Mouse (Mus musculus): ENCODE results near the gene Nr2f6. TPM values are rescaled to one million over a fixed set of nuclear protein-coding genes. Genes with fewer than 3 reads are reported as not detected.
A peak's percentile ranks its signal among the peaks of the same experiment; 100 is the strongest.
"Not testable (repeated sequence)": the region's sequence is repeated elsewhere in the genome, so short reads cannot be mapped to it uniquely, and the experiment has no call there.

The Nr2f6 gene
- total RNA-seq, 2 experiments from 2014 or later, result 41.7 to 44.8 TPM

DNA sequence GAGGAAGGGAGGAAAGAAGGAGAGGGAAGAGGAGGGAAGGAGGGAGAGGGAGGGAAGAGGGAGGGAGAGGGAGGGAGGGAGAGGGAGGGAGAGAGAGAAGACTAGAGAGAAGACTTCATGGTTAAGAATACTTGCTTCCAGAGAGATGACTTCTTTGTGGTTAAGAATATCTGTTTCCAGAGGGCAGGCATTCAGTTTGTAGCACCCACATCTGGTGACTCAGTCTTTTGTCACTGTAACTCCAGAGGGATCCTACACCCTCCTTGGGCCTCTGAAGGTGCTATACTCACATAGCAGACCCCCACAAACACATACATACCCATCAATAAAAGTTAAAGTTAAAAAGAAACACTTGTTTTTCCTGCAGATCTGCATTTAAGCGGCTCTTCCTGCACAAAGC lies 30.2 kb downstream of the Nr2f6 start:
- TF ChIP-seq CTCF (IDR thresholded peaks at IDR 0.05), result no peak
- no peak overlapping the region for H3K4me3 ChIP-seq
- no peak overlapping the region for H3K27ac ChIP-seq
- intact Hi-C loops (cut with DNase I), result no loop called here
- DNase-seq (ENCODE audit: extremely low spot score in 1 of 2, low spot score in 2 of 2), result no peak

DNA sequence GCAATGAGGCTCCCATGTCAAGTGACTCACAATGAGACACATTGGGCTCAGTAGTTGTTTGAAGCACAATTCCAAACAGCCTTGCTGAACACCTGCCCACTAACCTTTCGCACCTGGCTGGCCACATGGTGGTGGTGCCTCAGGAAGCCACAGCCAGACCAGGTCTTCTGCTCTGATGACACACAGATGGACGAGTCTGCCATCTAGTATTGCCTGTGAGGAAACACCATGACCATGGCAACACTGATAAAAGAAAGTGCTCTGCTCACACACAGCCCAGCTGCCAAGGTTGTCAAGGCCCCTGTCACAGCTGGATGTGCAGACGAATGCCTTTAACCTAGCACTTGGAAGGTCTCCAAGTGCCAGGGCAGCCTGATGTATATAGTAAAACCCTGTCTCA lies 30.6 kb downstream of the Nr2f6 start:
- H3K4me3 ChIP-seq, result no peak overlapping the region
- TF ChIP-seq CTCF (IDR thresholded peaks at IDR 0.05), result no peak
- no peak for DNase-seq (ENCODE audit: extremely low spot score in 1 of 2, low spot score in 2 of 2)
- no peak overlapping the region for H3K27ac ChIP-seq
- intact Hi-C loops (cut with DNase I), result no loop called here

DNA sequence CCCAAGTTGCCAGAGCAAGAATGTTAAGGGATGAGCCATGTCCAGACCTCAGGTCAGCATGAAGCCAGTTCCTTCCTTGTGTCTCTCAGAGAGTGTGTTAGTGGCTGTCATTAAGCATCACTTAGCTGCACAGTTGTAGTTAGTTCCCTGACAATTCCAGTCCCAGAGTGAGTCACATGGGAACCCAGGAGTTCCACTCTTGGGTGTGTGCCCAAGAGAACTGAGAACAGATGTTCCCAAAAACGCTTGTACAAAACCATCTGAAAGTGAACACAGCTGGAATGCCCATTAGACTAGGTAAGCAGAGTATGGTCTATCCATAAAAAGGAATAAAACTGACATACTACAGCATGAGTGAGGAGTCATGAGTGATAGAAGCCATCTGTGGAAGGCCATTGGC lies 35.2 kb downstream of the Nr2f6 start:
- intact Hi-C loops (cut with DNase I), result no loop called here
- no peak overlapping the region for H3K27ac ChIP-seq
- DNase-seq (ENCODE audit: extremely low spot score in 1 of 2, low spot score in 2 of 2), result no peak
- no peak overlapping the region for H3K4me3 ChIP-seq
- TF ChIP-seq CTCF (IDR thresholded peaks at IDR 0.05), result no peak

DNA sequence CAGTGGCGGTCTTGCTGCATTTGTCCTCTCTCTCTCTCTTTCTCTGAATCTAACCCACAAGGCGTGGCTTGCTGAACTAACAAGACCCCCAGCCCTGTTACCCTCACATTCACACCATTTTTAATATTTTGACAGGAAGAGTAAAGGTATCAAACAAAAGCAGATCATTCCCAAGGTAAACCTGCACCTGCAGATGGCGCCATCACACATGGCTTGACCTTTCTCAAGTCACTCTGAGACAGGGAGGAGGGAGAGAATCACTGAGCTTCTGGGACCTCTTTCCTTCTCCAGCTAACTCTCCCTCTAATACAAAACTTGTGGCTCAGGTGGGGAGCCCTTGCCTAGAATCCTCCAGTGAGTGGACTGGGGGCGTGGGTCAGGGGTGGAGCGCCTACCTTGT lies 41.1 kb downstream of the Nr2f6 start:
- intact Hi-C loops (cut with DNase I), result no loop called here

DNA sequence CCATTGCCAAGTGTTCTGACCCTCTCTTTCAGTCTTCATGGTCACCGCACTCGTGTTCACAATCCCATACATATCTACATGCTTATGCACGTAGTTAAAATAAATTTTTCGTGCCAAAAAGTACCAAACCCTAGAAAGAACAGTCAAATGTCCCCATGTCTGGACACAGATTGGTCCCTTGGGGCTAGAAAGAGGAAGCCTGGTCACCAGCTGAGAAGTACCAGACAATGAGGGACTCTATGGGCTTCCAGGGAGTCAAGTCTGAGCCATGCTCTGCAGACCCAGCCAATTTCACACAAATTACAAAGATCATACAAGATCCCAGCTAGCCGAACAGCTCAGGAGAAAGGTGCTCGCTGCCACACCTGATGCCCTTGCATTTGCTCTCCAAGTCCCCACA lies 43.9 kb downstream of the Nr2f6 start:
- DNase-seq (ENCODE audit: extremely low spot score in 1 of 2, low spot score in 2 of 2); intact Hi-C loops (cut with DNase I); H3K4me3 ChIP-seq; H3K27ac ChIP-seq: not testable (repeated sequence)

More for the DNA sequence above, 41.1 kb downstream of the Nr2f6 start:
- DNase-seq (ENCODE audit: extremely low spot score in 1 of 2, low spot score in 2 of 2), result no peak
- TF ChIP-seq CTCF (IDR thresholded peaks at IDR 0.05), result peak; percentile 47
- Histone ChIP-seq H3K27ac (no peak overlapping the region), H3K4me3 (no peak overlapping the region)

DNA sequence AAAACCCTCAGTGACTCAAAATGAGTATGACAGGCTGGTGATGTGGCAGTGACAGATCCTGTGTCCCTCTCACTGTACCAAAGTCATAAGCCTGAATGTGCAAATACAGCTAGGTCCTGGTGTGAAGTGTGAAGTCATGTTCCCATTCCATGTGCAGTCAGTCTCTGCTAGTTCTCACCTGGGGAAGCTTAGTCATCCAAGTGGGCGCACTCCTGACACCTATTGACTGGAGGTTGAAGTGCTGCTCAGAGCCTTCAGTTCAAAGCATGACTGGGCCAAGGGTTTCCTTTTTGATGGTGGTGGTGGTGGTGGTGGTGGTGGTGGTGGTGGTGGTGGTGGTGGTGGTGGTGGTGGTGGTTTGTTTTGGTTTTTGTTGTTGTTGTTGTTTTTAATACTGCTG lies 56.9 kb downstream of the Nr2f6 start:
- TF ChIP-seq CTCF (IDR thresholded peaks at IDR 0.05), result peak; percentile 32
- Histone ChIP-seq H3K27ac (no peak overlapping the region), H3K4me3 (no peak overlapping the region)
- no peak for DNase-seq (ENCODE audit: extremely low spot score in 1 of 2, low spot score in 2 of 2)
- intact Hi-C loops (cut with DNase I), result no loop called here

Other genes starting within 250 kb of the Nr2f6 start
- gene Myo9b, start 109.2 kb downstream of the Nr2f6 start, total RNA-seq (2021), result 10 to 100 TPM; 34.6 to 39.7 TPM
- gene Haus8, start 109.0 kb downstream of the Nr2f6 start, total RNA-seq (2021), result 10 to 100 TPM; 10.0 to 14.7 TPM
- gene Use1, start 15.1 kb downstream of the Nr2f6 start, total RNA-seq (2021), result 100 to 1,000 TPM; 110 to 113 TPM
- gene Ocel1, start 10.7 kb downstream of the Nr2f6 start, total RNA-seq (2021), result 10 to 100 TPM; 16.6 to 19.0 TPM
- gene Ushbp1, start 13.8 kb upstream of the Nr2f6 start, total RNA-seq (2021), result 1 to 10 TPM; 4.6 to 4.7 TPM
- gene Babam1, start 14.9 kb upstream of the Nr2f6 start, total RNA-seq (2021), result 100 to 1,000 TPM in 1 of 2 experiments, 10 to 100 TPM in 1; 97.3 to 107 TPM
- under 1 TPM; 0.35 to 0.36 TPM for gene Ankle1, start 24.1 kb upstream of the Nr2f6 start, total RNA-seq (2021)
- 100 to 1,000 TPM; 302 to 335 TPM for gene Abhd8, start 81.7 kb upstream of the Nr2f6 start, total RNA-seq (2021)
- 10 to 100 TPM; 49.2 to 57.1 TPM for gene Mrpl34, start 83.0 kb upstream of the Nr2f6 start, total RNA-seq (2021)
- 10 to 100 TPM; 75.0 to 87.0 TPM for gene Dda1, start 87.2 kb upstream of the Nr2f6 start, total RNA-seq (2021)
- 10 to 100 TPM; 62.5 to 64.0 TPM for gene Ano8, start 104.0 kb upstream of the Nr2f6 start, total RNA-seq (2021)
- 10 to 100 TPM; 33.0 to 37.4 TPM for gene Gtpbp3, start 106.1 kb upstream of the Nr2f6 start, total RNA-seq (2021)
- 1 to 10 TPM; 8.5 to 9.1 TPM for gene Plvap, start 129.8 kb upstream of the Nr2f6 start, total RNA-seq (2021)
- gene Ccdc194, start 143.8 kb upstream of the Nr2f6 start, total RNA-seq (2021), result not detected
- gene Bst2, start 155.5 kb upstream of the Nr2f6 start, total RNA-seq (2021), result 1 to 10 TPM; 3.5 to 4.0 TPM
- gene Mvb12a, start 161.0 kb upstream of the Nr2f6 start, total RNA-seq (2021), result 10 to 100 TPM; 37.2 to 37.6 TPM
- not detected for gene Tmem221, start 176.9 kb upstream of the Nr2f6 start, total RNA-seq (2021)
- gene Nxnl1, start 184.6 kb upstream of the Nr2f6 start, total RNA-seq (2021), result under 1 TPM in 1 of 2 experiments, not detected in 1; 0.11 TPM
- 100 to 1,000 TPM; 108 to 109 TPM for gene Slc27a1, start 186.9 kb upstream of the Nr2f6 start, total RNA-seq (2021)
- 10 to 100 TPM; 29.1 to 33.0 TPM for gene Pgls, start 210.2 kb upstream of the Nr2f6 start, total RNA-seq (2021)
- 1 to 10 TPM; 3.1 to 4.0 TPM for gene Fam129c, start 215.7 kb upstream of the Nr2f6 start, total RNA-seq (2021)
- 10 to 100 TPM; 47.2 to 50.9 TPM for gene Colgalt1, start 229.0 kb upstream of the Nr2f6 start, total RNA-seq (2021)